Mouse (Mus musculus): Measurements from ENCODE around the gene Nfia.
A peak's percentile ranks its signal among the peaks of the same experiment; 100 is the strongest.

The Nfia gene

DNA sequence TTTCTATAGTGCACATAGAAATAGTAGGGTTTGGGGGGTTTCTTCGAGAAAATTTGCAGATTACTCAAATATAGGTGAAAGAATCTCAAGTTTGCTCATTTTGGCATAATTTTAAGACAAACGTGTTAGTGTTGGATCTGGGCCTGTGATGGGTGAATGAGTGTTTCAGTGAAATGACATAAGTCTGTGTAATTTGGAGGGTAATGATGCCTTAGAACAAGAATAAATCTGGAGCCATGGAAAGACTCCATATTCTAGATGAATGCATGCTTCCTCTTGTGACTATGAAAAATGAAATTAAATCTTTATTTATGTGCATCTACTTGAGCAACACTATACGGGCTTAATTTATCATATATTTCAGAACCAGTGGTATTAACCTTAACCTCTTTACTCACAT is 44.2 kb downstream of the Nfia start:
- DNase-seq: no peak

DNA sequence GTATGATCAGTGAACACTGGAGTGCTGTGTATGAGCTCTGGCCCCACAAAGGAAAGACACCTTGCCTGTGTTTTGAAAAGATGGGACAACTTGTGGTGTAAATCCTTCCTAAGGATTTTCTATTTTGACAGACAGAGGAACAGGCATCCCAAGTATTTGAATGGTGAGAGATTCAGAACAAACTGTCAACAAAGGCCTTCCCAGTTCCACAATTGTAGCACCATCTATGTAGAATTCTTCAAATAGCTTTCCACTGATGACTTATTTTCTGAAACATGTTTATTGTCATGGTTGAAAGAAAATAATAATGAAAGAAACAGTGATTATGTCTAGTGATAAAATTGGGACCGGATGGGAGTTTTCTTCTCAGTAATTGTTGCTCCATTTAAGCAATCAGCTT is 45.2 kb downstream of the Nfia start:
- DNase-seq: no peak

DNA sequence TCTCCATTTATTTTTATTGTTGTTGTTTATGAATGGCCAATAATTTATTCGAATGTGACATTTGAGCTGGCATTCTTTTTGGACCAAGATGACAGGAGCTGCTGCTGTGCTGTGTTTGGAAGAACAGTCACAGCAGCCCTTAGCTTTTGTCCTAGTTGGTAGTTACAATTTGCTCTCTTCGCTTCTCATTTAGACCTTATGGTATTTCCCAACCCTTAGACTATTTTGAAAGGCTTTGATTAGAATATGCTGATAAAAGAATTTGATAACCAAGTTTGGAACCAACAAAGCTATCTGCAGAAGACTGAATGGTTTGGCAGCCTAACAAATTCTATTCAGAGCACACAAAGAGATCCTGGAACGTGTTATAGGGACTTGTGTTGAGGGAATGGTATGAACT is 46.0 kb downstream of the Nfia start:
- no peak for DNase-seq

DNA sequence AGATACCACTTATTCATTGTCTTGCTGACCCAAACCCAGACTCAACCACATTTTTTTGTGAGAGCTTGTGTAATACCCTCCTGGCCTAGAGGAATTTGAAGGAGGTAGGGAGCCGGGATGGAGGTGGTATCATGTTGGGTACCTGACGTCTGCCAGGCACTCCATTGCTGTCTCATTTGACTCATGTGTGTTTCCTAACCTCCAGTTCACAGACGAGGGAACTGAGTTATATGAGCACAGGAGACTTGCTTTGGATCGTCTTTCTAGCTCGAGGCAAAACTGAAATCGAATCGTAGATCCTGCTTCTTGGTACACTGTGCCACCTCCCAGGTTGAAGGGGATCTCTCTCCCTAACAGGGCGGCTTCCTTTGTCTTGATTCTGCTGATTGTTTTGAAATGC is 46.6 kb downstream of the Nfia start:
- DNase-seq: no peak

DNA sequence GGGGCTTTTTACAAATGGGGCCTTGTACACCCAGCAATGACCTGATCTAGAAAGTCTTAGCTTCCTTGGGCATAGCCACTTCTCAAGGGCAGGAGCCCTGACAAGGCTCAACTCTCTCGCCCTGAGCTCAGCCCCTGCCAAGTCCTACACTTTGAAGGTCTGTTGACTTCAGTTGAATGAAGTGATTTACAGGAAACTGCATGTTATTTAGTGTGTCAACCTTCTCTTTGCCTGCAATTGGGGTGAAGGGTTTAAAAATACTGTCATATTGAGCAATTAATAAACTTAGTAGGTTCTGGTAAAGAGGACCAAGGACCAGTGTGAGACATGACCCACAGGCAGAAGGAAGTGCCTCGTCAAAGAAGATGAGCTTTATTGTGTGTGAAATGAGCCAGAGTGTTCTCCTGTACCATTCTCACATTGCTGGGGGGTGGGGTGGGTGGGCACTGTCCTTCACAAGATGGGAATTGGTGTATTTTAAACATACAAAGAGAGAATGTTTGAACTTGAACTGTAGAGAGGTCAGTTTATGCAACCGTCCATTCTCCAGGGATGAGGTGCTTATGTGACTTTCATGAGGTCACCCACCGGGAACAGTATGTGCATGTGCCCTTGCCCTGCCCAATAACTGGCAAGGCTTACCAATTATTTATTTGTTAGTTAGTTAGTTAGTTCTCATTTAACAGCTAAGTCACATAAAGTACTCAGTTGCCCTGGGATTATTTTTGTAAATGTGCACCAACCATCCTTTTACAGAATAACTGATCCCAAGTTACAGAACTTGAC is 48.1 kb downstream of the Nfia start:
- peak in 1 of 2 experiments; percentile 52 for DNase-seq

DNA sequence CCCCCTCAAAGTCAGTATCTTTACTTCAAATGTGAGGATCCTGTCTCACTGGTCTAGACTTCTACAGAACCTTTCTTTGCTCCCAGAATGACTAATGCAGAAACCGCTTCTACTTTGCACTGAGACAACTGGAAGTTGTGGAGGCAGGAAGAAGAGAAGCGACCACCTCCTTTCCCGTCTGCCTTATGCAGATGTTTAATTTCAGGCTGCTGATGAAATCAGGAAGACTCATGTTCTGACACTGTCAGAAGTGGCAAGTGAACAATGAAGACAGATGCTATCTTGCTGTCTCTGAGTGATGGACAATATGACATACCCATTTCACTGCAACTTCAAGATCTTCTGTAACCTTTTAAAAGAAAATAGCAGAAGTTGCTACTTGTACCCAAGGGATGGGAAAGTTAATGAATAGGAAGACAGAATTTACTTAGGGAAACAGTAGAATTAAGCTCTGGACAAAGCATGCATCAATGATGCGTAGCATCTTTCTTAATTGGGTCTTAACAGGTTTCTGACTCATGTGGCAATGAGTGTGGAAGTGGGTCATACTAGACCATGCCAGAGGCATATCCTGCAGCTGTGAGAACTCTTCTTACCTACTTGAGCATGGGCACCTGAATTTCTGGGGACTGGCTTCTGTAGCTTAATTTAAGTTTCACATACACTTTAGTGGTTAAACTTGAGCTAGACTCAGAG is 49.2 kb downstream of the Nfia start:
- DNase-seq: no peak

DNA sequence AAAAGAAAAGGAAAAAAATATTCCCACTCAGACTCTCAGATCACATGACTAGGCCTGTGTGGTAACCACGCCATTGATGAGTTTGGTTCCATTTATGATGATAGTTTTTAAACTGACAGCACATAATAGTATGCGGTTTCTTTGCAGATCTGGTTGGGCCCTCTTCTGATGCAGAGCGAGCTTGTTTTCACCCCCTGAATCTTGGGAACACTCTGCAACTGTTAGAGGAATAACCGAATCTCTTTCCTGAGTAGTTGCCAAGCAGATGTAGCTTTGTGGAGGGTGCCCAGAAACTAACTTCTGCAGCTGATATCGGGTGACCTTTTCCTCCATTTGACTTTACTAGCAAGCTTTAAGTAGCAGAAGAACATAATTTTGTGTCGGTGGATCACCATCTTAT is 51.0 kb downstream of the Nfia start:
- DNase-seq: no peak

DNA sequence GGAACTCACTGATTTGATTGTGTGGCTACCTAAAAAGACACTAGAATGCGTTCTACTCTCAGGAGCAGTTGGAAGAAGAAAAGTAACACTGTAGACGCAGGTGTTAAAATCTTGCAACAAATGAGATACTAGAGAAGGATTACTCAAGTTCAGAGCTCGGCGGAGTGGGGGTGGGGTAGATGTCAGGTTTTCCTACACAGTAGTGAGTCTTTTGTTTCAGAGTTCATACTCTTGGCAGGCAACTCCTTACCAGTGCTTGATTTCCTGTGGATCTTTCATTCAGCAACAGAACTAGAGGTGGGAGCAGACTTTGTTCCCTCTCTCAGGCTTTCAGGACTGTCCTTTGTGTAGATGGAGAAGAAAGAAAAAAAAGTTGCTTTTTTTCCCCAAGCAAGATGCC is 51.9 kb downstream of the Nfia start:
- peak; percentile 58 to 62 for DNase-seq

DNA sequence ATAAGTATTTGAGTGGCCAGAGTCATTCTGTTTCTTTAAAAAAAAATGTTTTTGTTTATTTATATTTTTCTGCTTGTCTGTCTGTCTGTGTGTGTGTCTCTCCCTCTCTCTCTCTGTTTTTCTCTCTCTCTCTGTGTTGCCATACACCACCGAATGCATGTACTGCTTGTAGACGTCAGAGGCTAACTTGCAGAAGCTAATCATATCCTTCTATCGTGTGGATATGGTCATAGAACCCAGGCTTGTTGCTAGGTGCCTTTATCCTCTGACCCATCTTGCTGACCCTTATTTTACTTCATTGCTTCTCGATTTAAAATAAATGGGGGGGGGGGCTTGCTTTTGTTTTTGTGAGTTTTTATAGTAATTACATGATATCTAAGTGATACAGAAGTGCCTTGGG is 52.9 kb downstream of the Nfia start:
- no peak for DNase-seq

DNA sequence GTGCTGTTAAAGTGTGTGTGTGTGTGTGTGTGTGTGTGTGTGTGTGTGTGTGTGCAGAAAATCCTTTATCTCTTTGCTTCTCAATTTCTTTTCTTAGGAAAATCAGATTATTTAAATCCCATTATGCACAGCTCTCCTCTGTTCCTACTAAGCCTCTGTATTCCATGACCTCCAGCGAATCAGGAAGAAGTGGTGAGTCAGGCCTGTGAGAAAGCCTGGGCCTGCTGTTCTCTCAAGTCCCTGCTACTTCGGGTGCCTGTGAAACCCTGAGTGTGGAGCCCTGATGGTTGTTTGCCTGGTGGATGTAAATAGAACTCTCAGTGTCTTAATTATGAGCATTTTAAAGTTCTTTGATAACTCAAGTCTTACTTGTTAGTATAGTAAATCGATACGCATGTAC is 53.3 kb downstream of the Nfia start:
- no peak for DNase-seq

DNA sequence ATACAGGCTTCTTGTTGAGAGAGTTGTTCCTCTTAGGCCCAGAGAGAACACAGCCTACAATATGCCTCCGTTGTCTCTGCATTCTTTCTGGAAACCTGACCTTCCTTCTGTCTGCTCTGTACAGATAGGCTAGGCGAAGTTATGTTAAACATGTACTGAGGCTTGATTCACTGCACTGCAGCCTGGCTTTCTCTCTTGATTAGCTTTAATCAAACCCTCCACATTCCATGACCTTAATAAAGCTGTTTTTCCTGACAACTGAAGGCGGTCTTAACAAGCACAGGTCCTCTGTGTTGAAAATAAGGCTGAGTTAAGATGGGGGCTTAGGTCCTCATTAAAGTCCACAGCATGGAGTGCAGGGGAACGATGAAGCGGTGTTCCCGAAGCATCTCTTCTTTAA is 54.6 kb downstream of the Nfia start:
- no peak for DNase-seq

DNA sequence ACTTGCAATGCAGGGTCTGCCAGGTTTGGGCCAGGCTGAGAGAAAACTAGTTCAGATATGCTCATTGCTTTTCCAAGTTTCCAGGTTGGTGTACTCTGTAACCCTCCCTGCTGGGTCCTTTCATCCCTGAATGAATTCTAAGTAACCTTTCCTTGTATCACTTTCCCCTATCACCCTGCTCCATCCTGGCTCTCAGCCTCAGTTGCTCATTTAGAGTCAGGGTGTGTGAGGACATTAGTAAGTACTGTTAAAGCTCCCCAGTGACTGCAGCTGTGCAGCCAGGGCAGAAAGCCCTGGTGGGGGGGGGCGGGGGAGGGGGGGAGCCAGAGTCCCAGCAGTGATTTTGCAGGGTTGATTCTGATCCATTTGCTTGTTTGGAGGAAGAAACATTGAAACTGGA is 56.0 kb downstream of the Nfia start:
- DNase-seq: no peak

DNA sequence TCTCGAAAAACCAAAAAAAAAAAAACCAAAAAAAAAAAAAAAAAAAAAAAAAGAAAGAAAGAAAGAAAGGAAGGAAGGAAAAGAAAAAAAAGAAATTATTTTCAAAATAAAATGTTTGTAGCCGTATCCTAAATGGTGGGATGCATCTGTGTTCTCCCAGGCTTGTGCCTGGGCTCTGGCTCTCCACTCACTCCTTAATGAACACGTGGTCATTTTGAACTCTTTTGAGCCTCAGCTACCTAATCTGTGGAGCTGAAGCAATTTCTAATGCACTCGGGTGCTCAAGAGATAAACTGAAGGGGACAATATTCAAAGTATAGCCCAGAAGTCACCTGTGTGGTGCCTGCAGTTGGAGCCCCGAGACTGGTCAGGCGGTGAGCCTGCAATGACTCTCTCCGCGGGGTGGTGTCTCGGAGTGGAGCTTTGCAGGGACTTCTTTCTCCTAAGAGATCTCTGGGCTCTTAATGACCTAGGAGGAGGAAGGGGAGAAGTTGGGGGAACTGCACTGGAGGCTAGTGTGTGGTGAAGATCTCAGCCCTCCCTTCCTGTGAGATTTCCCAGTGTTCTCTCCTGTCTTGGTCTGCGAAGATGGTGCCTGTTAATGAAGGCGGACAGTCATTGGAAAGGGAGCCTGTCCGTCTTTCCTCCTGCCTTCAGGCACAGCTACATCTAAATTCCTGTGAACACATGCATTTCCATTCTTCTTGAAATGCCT is 57.0 kb downstream of the Nfia start:
- DNase-seq: no peak

DNA sequence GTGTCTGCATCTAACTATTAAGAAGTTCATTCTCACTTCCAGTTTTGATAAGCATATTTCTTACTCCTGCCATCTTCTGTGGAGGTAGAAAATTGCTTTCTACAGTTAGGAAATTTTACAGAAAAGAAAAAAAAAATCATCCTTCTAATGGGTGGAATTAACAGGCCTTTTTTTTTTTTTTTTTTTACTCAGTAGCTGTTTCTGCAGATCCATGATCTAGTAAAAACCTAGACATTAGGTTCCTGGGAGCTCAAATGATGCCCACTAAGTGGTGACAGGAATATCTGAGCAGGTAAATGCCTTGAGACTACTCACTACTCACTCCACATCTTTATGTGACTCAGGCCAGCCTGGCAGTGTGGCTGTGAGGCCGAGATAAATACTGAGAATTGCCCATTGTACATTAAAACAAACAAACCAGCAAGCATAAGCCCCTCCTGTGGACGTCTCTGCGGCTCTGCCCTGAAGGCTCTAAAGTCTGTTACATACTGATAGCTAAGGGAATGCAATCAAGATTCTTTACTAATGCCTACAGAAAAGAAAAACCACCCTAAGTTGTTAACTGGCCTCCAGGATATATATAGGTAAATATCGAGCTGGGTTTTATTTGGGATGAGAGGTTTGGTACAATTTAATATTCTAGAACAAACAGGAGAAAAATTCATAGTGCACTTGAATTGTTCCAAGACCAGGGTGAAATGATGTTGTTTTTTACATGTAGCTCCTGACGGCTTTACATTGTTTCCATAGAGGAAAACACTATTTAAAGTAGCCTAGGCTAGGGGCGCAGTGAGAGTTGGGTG is 57.7 kb downstream of the Nfia start:
- DNase-seq: no peak

DNA sequence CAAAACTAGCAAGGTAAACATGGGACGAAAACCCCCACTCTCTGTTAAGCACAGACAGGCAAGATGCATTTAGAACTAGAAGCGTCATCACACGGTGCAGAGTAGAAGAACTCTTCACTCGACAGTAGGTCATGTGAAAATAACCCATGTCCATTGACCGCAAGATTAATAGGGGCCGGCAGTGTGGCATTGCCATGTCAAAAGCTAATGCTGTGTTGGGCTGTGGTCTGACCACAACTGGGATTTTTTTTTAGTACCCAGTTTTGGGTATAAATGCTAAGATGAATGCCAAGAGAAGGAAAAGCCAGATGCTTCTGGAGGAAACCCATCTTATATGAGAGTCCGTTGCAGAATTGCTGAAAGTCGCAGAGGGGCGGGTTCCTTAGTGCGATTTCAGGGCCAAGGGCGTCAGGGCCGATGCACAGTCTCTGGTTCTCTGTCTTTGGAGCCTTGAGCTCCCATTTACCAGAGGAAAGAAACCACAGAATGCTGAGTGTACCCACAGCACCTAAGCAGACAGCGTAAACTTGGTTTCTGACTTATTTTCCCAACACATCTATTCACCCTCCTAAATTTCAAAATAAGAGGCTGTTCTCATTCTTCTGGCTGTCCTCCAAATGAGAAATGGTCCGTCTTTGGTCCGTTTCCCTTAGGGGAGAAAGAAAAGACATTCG is 58.5 kb downstream of the Nfia start:
- no peak for DNase-seq

DNA sequence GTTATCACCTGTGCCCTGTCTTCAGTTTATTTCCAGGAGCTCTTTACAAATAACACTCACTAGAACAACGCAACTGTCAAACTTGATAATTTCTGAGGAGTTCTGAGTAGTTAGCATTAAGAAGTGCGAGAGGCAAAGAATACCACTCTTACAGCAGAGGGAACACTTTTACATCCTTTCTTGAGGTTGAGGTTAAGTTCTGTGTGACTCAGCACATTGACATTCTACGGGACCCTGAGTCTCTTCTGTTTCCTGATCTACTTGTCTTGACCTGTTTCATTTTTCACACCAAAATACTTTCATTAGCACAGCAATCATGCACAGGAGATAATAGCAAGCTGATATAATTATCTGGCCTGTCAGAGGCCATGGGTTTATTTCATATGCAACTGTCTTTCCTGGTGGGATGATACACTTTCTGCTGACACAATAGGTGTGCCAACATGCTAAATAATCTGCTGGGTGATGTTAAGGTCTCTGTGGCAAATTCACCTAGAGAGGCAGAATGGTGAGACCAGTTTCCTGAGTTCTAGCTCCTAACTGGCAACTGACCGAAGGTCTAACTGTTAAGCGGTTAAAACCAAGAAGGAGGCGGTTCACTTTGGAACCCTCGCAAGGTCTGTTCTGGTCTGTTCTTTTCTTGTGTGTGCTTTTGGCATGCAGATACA is 59.2 kb downstream of the Nfia start:
- DNase-seq: no peak

DNA sequence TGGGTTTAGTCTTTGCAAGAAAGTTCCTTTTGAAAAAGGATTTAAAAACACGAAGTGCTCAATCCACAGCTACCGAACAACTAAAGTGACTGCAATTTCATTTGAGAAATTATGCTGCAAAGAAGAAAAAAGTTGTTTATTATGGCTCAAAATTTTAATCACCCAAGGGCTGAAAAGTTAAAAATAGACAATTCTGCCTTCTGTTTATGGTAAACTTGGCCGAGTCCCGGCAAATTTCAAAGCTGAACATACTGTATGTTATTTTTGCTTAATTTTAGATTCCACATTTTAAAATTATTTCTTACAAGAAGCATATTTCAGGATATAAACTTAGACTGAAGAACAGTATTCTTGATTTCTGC is 59.7 kb downstream of the Nfia start:
- no peak for DNase-seq

DNA sequence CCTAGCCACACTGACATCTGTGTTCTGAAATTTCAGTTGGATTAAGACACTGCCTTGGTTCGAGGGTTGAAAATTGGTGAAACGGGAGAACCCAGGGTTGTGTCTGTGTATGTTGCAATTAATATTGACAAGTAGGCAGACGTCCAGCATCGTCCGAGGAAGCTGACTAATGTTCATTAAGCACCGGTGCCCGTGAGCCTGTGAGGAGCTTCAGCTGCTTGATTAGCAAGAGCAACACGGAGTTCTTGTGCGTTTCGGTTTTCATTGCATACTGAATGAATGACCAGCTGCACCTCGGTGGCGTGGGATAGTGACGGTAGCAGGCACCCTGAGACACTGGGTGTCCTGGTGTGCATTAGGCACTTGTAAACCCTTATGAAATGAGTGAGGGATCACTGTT is 64.3 kb downstream of the Nfia start:
- no peak for DNase-seq

DNA sequence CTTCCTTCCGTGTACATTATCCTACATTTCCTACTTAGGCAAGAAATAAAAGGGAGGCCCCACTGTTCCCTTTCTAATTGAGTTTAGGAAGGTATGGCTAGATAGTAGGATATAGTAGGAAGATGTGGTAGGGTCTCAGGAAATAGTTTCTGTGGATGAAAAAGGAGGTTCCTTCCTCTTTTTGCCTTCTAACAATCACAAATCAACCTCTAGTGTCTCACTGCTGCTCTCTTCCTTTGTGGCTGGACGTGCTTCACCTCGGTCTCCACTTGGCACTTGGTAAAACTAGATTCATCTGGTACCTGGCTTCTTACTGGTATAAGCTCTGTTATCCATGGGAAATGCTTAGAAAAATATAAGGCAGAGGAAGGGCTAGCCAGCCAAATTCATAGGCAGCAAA is 65.2 kb downstream of the Nfia start:
- no peak for DNase-seq

DNA sequence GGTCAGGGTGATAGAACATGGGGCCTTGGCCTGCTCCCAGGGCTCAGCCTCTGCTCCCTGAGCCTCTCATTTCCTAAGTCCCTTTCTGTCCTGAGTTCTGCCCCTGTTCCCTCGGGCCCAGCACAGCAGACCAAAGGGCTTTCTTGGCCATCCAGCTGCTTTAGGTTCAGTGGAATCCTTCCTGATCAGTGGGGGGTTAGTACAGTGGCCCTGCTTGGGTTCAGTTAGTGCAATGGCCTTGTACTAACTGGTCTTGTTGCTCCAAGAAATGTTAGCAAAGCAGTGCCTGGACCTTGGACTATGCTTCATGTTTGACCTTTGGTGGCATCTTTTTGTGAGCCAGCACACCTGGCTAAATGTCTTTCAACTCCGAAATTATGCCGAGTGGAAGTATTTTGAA is 66.1 kb downstream of the Nfia start:
- peak; percentile 19 to 74 for DNase-seq

DNA sequence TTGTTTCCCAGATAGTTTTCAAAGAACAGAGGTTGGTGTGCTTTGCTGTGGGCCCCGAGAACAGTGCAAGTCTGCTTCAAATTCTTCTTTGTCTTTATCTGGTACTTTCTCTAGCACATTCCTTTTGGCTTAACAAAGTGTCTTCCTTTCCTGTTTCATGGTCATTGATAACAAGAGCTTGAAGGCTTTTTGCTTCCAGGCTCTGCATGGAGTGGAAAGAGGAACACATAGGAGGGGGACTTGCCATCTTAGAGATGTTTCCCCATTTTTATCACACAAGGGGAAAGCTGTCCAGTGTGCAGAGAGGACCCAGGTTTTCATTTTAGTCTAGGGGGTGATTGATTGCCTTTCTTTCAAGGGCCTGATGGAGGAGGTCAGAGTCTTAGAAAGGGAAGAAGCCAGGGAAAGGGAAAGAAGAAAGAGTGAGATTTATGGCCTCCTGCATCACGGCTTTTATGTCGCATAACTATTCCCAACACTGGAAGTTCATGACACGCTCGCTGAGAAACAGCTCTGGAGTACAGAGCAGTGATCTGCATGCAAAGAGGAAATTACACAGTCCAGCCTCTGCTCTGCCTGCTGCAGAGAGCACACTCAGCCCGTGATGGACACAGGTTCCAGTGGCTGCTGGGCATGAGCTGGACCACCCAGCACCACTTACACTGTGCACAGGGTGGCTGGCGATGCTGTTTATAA is 67.0 kb downstream of the Nfia start:
- DNase-seq: no peak
